ENCODE assay signal across 8 mouse cellular contexts in genomic region chr11:120642939-120643600, GRCm38 (mm10). TPM values are rescaled to one million over a fixed set of nuclear protein-coding genes. Genes with fewer than 3 reads are reported as not detected.
DNase-seq lines count a peak whose midpoint lies in the region; ATAC-seq and TF ChIP-seq lines count a peak whose summit lies in the region.

No protein-coding gene starts in this region.

- no peak for TF ChIP-seq CTCF in gastrocnemius, adult 2 months (IDR thresholded peaks at IDR 0.05)
- TF ChIP-seq CTCF in intestine, postnatal 0 days (IDR thresholded peaks at IDR 0.05; ENCODE audit: low read depth): 0 out of 2 replicates have a peak, but pooled peaks have one; percentile 12

- H3K9ac ChIP-seq in intestine, postnatal 0 days (ENCODE audit: low read depth, low read length): peak overlapping the region; percentile 32; the same call in 1 of the 2 replicates
- H3K9ac ChIP-seq in neural tube, embryonic 13.5 days: peak overlapping the region; percentile 78

- H3K4me1 ChIP-seq in intestine, postnatal 0 days (replicated peaks; ENCODE audit: control insufficient read depth, insufficient read depth, low read length): peaks cover 10% of the 10 kb centered on the region
- peaks cover 24% of the 10 kb centered on the region for H3K4me1 ChIP-seq in neural tube, embryonic 13.5 days (replicated peaks)

- peak overlapping the region; percentile 76 for H3K4me3 ChIP-seq in gastrocnemius, adult 2 months
- peak overlapping the region; percentile 48 for H3K4me3 ChIP-seq in intestine, postnatal 0 days (ENCODE audit: low read depth, low read length)
- H3K4me3 ChIP-seq in neural tube, embryonic 13.5 days: peak overlapping the region; percentile 49

- peak overlapping the region; percentile 92 for H3K4me2 ChIP-seq in intestine, postnatal 0 days (replicated peaks; ENCODE audit: low read depth)
- peak overlapping the region; percentile 82 for H3K4me2 ChIP-seq in neural tube, embryonic 13.5 days

- peak; percentile 54 for DNase-seq in gastrocnemius, adult 2 months
- DNase-seq in gastrocnemius, postnatal 36 days: no peak
- DNase-seq in urinary bladder, postnatal 4 days (ENCODE audit: low spot score in 2 of 2): peak; percentile 19 to 60
- no peak for DNase-seq in urinary bladder, postnatal 10 days (ENCODE audit: low spot score)
- DNase-seq in layer of hippocampus, adult 11-12 months (ENCODE audit: low spot score): no peak
- DNase-seq in layer of hippocampus, postnatal 14 days (ENCODE audit: low spot score in 2 of 2): no peak

- intact Hi-C loops in gastrocnemius, adult 2 months (cut with DNase I): no loop called here
- intact Hi-C loops in gastrocnemius, postnatal 36 days (cut with DNase I): no loop called here

- 0 out of 2 replicates have a peak, but pooled peaks cover under 1% of the 10 kb centered on the region for H3K27me3 ChIP-seq in intestine, postnatal 0 days (replicated peaks; ENCODE audit: control insufficient read depth, insufficient read depth, low read length)
- H3K27me3 ChIP-seq in neural tube, embryonic 13.5 days: 0 out of 2 replicates have a peak, but pooled peaks cover 4% of the 10 kb centered on the region

- WGBS in intestine, postnatal 0 days: under 1% methylated on average over 18 of the region's 18 CpGs
- under 1% methylated on average over 18 of the region's 18 CpGs for WGBS in neural tube, embryonic 13.5 days

- no peaks in the 10 kb centered on the region for H3K9me3 ChIP-seq in intestine, postnatal 0 days (ENCODE audit: control insufficient read depth)
- H3K9me3 ChIP-seq in neural tube, embryonic 13.5 days: no peaks in the 10 kb centered on the region

- H3K27ac ChIP-seq in gastrocnemius, adult 2 months: peak overlapping the region; percentile 85
- no peak overlapping the region for H3K27ac ChIP-seq in intestine, postnatal 0 days (ENCODE audit: low read depth, low read length)
- peak overlapping the region; percentile 34; the same call in 1 of the 2 replicates for H3K27ac ChIP-seq in neural tube, embryonic 13.5 days (replicated peaks)

- peak; percentile 32; the same call in 1 of the 2 replicates for ATAC-seq in intestine, postnatal 0 days
- ATAC-seq in neural tube, embryonic 13.5 days (ENCODE audit: low read depth): peak; percentile 64

- no peaks in the 10 kb centered on the region; the same call in 1 of the 2 replicates for H3K36me3 ChIP-seq in intestine, postnatal 0 days (ENCODE audit: control insufficient read depth, insufficient read depth)
- H3K36me3 ChIP-seq in neural tube, embryonic 13.5 days: no peaks in the 10 kb centered on the region

RNA-seq across cellular contexts. Expression of gene Pycr1, which starts 0.5 kb away (rescaled TPM):
- 1 to 10 TPM; 3.5 to 3.8 TPM for total RNA-seq in gastrocnemius, adult 2 months (2021)
- 1 to 10 TPM; 3.2 to 5.8 TPM for total RNA-seq in gastrocnemius, postnatal 36 days (2021)
- polyA plus RNA-seq in intestine, postnatal 0 days (2015; fragmentation: Nextera tagmentation; extraction: Ambion mirVana): 5.3 and 6.5 TPM in 2 replicates
- polyA plus RNA-seq in neural tube, embryonic 13.5 days (2015; fragmentation: Nextera tagmentation; extraction: Ambion mirVana): 24.7 and 24.8 TPM in 2 replicates
- 1 to 10 TPM; 4.7 to 5.1 TPM for total RNA-seq in layer of hippocampus, postnatal 14 days (2021)

RNA-seq across cellular contexts. Expression of gene Myadml2, which starts 4.9 kb away (rescaled TPM):
- 100 to 1,000 TPM; 109 to 157 TPM for total RNA-seq in gastrocnemius, adult 2 months (2021)
- total RNA-seq in gastrocnemius, postnatal 36 days (2021): 100 to 1,000 TPM; 129 to 137 TPM
- polyA plus RNA-seq in intestine, postnatal 0 days (2015; fragmentation: Nextera tagmentation; extraction: Ambion mirVana): not detected in 2 replicates
- 0.66 and 1.7 TPM in 2 replicates for polyA plus RNA-seq in neural tube, embryonic 13.5 days (2015; fragmentation: Nextera tagmentation; extraction: Ambion mirVana)
- total RNA-seq in layer of hippocampus, postnatal 14 days (2021): 1 to 10 TPM; 3.0 to 3.5 TPM

RNA-seq across cellular contexts. Expression of gene Mafg, which starts 9.7 kb away (rescaled TPM):
- 10 to 100 TPM; 53.1 to 68.2 TPM for total RNA-seq in gastrocnemius, adult 2 months (2021)
- total RNA-seq in gastrocnemius, postnatal 36 days (2021): 10 to 100 TPM; 48.3 to 53.7 TPM
- polyA plus RNA-seq in intestine, postnatal 0 days (2015; fragmentation: Nextera tagmentation; extraction: Ambion mirVana): 40.2 and 49.1 TPM in 2 replicates
- polyA plus RNA-seq in neural tube, embryonic 13.5 days (2015; fragmentation: Nextera tagmentation; extraction: Ambion mirVana): 35.5 and 36.0 TPM in 2 replicates
- total RNA-seq in layer of hippocampus, postnatal 14 days (2021): 10 to 100 TPM; 85.5 to 89.8 TPM

RNA-seq across cellular contexts. Expression of gene Notum, which starts 17.9 kb away (rescaled TPM):
- total RNA-seq in gastrocnemius, adult 2 months (2021): not detected
- total RNA-seq in gastrocnemius, postnatal 36 days (2021): not detected
- polyA plus RNA-seq in intestine, postnatal 0 days (2015; fragmentation: Nextera tagmentation; extraction: Ambion mirVana): 0.39 and 0.68 TPM in 2 replicates
- 2.5 and 2.7 TPM in 2 replicates for polyA plus RNA-seq in neural tube, embryonic 13.5 days (2015; fragmentation: Nextera tagmentation; extraction: Ambion mirVana)
- total RNA-seq in layer of hippocampus, postnatal 14 days (2021): 10 to 100 TPM in 1 of 2 experiments, 1 to 10 TPM in 1; 7.9 to 10.2 TPM

RNA-seq across cellular contexts. Expression of gene Sirt7, which starts 18.0 kb away (rescaled TPM):
- total RNA-seq in gastrocnemius, adult 2 months (2021): 1 to 10 TPM; 4.1 to 4.7 TPM
- total RNA-seq in gastrocnemius, postnatal 36 days (2021): 1 to 10 TPM; 4.5 TPM
- 73.1 and 77.7 TPM in 2 replicates for polyA plus RNA-seq in intestine, postnatal 0 days (2015; fragmentation: Nextera tagmentation; extraction: Ambion mirVana)
- polyA plus RNA-seq in neural tube, embryonic 13.5 days (2015; fragmentation: Nextera tagmentation; extraction: Ambion mirVana): 52.0 and 55.2 TPM in 2 replicates
- 10 to 100 TPM; 35.0 to 35.4 TPM for total RNA-seq in layer of hippocampus, postnatal 14 days (2021)

Comparison
In these comparisons a context has a peak if more than half of its experiments do, and no peak if none do; other contexts are left out.
1. DNase-seq: peak in gastrocnemius, adult 2 months (single experiment) and urinary bladder, postnatal 4 days (2 of 2); none in gastrocnemius, postnatal 36 days (0 of 2), urinary bladder, postnatal 10 days (single experiment), layer of hippocampus, adult 11-12 months (single experiment) and layer of hippocampus, postnatal 14 days (0 of 2).
2. RNA of gene Myadml2, which starts 4.9 kb away (total RNA-seq): 109 to 157 TPM in gastrocnemius, adult 2 months and 129 to 137 TPM in gastrocnemius, postnatal 36 days; 3.0 to 3.5 TPM in layer of hippocampus, postnatal 14 days; every median in the first group is over 10 times any median in the second.
3. Peak in every context shown above with its lines, with median percentiles within 50 percentile points of each other: H3K4me3 ChIP-seq.